Mouse (Mus musculus): ENCODE results near the gene Arpp21. TPM values are rescaled to one million over a fixed set of nuclear protein-coding genes. Genes with fewer than 3 reads are reported as not detected.

The Arpp21 gene
- polyA plus RNA-seq, 1 experiment from 2014 or later, result 3.2 TPM

GRCm38 (mm10) chr9:112174407-112175357 lies 61.1 kb downstream of the Arpp21 start:
- peak overlapping the region; percentile 11; the same call in 1 of the 2 replicates for H3K4me3 ChIP-seq
- H3K9me3 ChIP-seq (replicated peaks), result no peaks in the 10 kb centered on the region
- H3K4me1 ChIP-seq (replicated peaks), result peaks cover 17% of the 10 kb centered on the region
- H3K27me3 ChIP-seq, result no peaks in the 10 kb centered on the region
- ATAC-seq (replicated peaks; ENCODE audit: insufficient number of reproducible peaks, insufficient read depth, low FRiP score, low read depth), result peak; percentile 43; the same call in 1 of the 2 replicates
- H3K4me2 ChIP-seq, result peak overlapping the region; percentile 43
- no peaks in the 10 kb centered on the region for H3K36me3 ChIP-seq
- no peak overlapping the region for H3K27ac ChIP-seq
- 18% methylated on average over 15 of the region's 15 CpGs for WGBS
- H3K9ac ChIP-seq, result no peak overlapping the region

DNA sequence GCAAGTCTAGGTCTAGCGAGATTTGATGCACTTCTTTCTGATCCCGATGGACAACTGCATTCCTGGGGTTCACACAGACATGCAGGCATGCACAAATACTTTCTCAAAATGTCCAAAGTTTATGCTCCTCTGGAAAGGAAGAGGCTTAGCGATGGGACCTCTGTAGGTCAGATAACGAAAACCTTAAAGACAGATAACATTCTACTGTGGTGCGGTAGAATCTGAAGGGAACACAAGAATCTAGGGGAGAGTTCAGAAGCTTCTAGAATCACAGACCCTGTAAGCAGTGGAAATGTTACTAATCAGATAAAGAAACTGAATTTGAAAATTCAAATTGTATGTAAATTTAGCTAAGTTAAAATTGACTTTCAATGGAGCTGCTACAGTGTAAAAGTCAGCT lies 62.0 kb downstream of the Arpp21 start:
- H3K4me2 ChIP-seq, result no peak overlapping the region
- ATAC-seq (replicated peaks; ENCODE audit: insufficient number of reproducible peaks, insufficient read depth, low FRiP score, low read depth), result no peak

GRCm38 (mm10) chr9:112164677-112165076 lies 71.1 kb downstream of the Arpp21 start:
- Histone ChIP-seq H3K9ac (no peak overlapping the region), H3K27me3 (no peaks in the 10 kb centered on the region), H3K4me1 (replicated peaks) (no peaks in the 10 kb centered on the region), H3K36me3 (no peaks in the 10 kb centered on the region), H3K27ac (no peak overlapping the region), H3K4me3 (no peak overlapping the region), H3K4me2 (no peak overlapping the region), H3K9me3 (replicated peaks) (no peaks in the 10 kb centered on the region)
- WGBS, result 78% methylated on average over 4 of the region's 4 CpGs
- ATAC-seq (replicated peaks; ENCODE audit: insufficient number of reproducible peaks, insufficient read depth, low FRiP score, low read depth), result no peak

More for the DNA sequence above, 62.0 kb downstream of the Arpp21 start:
- H3K4me3 ChIP-seq, result no peak overlapping the region
- H3K27me3 ChIP-seq, result no peaks in the 10 kb centered on the region
- H3K9me3 ChIP-seq (replicated peaks), result no peaks in the 10 kb centered on the region
- H3K27ac ChIP-seq, result no peak overlapping the region
- no peaks in the 10 kb centered on the region for H3K36me3 ChIP-seq
- H3K9ac ChIP-seq, result no peak overlapping the region
- WGBS, result 71% methylated on average over 5 of the region's 5 CpGs
- H3K4me1 ChIP-seq (replicated peaks), result peaks cover 12% of the 10 kb centered on the region

GRCm38 (mm10) chr9:112160981-112161380 lies 74.8 kb downstream of the Arpp21 start:
- H3K4me2 ChIP-seq, result no peak overlapping the region
- no peak overlapping the region for H3K4me3 ChIP-seq
- no peaks in the 10 kb centered on the region for H3K4me1 ChIP-seq (replicated peaks)
- H3K9ac ChIP-seq, result no peak overlapping the region
- no peaks in the 10 kb centered on the region for H3K9me3 ChIP-seq (replicated peaks)
- 78% methylated on average over 2 of the region's 2 CpGs for WGBS
- H3K27me3 ChIP-seq, result no peaks in the 10 kb centered on the region
- no peaks in the 10 kb centered on the region for H3K36me3 ChIP-seq
- ATAC-seq (replicated peaks; ENCODE audit: insufficient number of reproducible peaks, insufficient read depth, low FRiP score, low read depth), result no peak
- no peak overlapping the region for H3K27ac ChIP-seq

- Histone ChIP-seq H3K4me2 (no peak overlapping the region), H3K36me3 (no peaks in the 10 kb centered on the region), H3K9ac (no peak overlapping the region), H3K4me3 (no peak overlapping the region), H3K27ac (no peak overlapping the region), H3K27me3 (no peaks in the 10 kb centered on the region), H3K4me1 (replicated peaks) (no peaks in the 10 kb centered on the region), H3K9me3 (replicated peaks) (no peaks in the 10 kb centered on the region)
- ATAC-seq (replicated peaks; ENCODE audit: insufficient number of reproducible peaks, insufficient read depth, low FRiP score, low read depth), result no peak
- 73% methylated on average over 5 of the region's 5 CpGs for WGBS
Measured at GRCm38 (mm10) chr9:112153972-112154371, 81.8 kb downstream of the Arpp21 start.

DNA sequence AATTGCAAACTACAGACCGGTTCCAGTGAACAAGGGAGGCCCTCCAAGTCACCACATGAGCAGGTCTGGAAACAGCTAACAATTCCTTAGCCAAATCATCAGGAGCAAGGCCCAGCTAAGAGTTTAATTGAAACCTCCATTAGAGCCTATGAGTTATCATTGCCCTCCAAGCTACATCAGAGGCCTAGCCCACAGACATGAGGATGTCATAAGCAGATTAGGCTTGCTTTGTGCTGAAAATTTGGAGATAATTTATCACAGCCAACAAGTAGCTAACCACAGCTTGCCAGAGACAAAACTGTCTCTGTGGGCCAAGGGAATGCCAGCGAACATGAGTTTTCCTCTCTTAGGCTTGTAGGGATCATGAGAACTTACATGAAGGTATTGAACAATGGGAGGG lies 83.0 kb downstream of the Arpp21 start:
- Histone ChIP-seq H3K9ac (no peak overlapping the region), H3K4me1 (replicated peaks) (no peaks in the 10 kb centered on the region), H3K4me3 (no peak overlapping the region), H3K4me2 (no peak overlapping the region), H3K27ac (no peak overlapping the region), H3K9me3 (replicated peaks) (no peaks in the 10 kb centered on the region), H3K27me3 (no peaks in the 10 kb centered on the region), H3K36me3 (no peaks in the 10 kb centered on the region)
- WGBS, result 90% methylated on average over 2 of the region's 2 CpGs
- ATAC-seq (replicated peaks; ENCODE audit: insufficient number of reproducible peaks, insufficient read depth, low FRiP score, low read depth), result no peak

DNA sequence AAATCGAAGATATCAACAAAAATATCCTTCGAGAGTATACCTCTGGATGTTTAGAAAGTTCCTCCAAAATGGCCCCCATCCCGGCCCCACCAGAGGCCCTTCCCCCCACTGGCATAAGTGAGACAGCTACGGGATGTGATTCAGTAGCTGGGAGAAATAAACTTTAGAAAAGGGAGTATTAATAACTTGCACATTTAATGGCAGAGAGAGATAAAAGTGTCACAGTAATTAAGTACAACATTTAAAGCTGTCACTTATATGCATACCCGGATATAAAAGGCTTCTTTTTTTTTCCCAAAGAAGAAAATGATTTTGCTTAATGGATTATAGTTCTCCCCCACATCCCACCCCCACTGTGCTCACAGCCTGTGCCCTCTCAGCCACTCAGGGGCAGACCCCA lies 84.6 kb downstream of the Arpp21 start:
- no peak for ATAC-seq (replicated peaks; ENCODE audit: insufficient number of reproducible peaks, insufficient read depth, low FRiP score, low read depth)
- no peaks in the 10 kb centered on the region for H3K36me3 ChIP-seq
- H3K27me3 ChIP-seq, result no peaks in the 10 kb centered on the region
- no peak overlapping the region for H3K27ac ChIP-seq
- H3K4me1 ChIP-seq (replicated peaks), result no peaks in the 10 kb centered on the region
- no peak overlapping the region for H3K9ac ChIP-seq
- no peak overlapping the region for H3K4me3 ChIP-seq
- 77% methylated on average over 5 of the region's 5 CpGs for WGBS
- H3K4me2 ChIP-seq, result no peak overlapping the region
- no peaks in the 10 kb centered on the region for H3K9me3 ChIP-seq (replicated peaks)

DNA sequence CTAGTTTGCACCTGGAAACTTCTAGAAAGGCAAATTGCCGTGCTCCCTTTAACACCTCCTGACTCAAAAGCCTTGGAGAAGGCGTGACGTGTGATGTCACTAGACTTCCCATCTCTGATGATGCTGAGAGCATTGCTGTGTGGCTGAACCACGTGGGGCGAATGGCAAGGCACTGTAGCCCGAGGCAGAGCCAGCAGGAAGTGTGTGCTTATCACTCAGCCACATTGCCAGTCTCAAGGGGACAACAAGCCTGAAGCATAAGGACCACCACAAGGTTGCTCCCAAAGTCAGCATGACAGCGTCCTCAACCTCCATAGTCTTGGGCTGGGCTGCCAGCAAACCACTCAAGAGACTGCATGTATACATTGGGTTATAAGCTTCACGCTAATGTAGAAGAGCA lies 95.1 kb downstream of the Arpp21 start:
- Histone ChIP-seq H3K4me1 (replicated peaks) (no peaks in the 10 kb centered on the region), H3K4me2 (no peak overlapping the region), H3K4me3 (no peak overlapping the region), H3K9me3 (replicated peaks) (no peaks in the 10 kb centered on the region), H3K9ac (no peak overlapping the region), H3K36me3 (no peaks in the 10 kb centered on the region), H3K27ac (no peak overlapping the region), H3K27me3 (no peaks in the 10 kb centered on the region)
- no peak for ATAC-seq (replicated peaks; ENCODE audit: insufficient number of reproducible peaks, insufficient read depth, low FRiP score, low read depth)
- WGBS, result 66% methylated on average over 8 of the region's 8 CpGs

- no peak overlapping the region for H3K4me2 ChIP-seq
- H3K9me3 ChIP-seq (replicated peaks), result no peaks in the 10 kb centered on the region
- no peaks in the 10 kb centered on the region for H3K36me3 ChIP-seq
- no peak overlapping the region for H3K27ac ChIP-seq
- H3K4me1 ChIP-seq (replicated peaks), result no peaks in the 10 kb centered on the region
- no peaks in the 10 kb centered on the region for H3K27me3 ChIP-seq
- H3K9ac ChIP-seq, result no peak overlapping the region
- ATAC-seq (replicated peaks; ENCODE audit: insufficient number of reproducible peaks, insufficient read depth, low FRiP score, low read depth), result no peak
- H3K4me3 ChIP-seq, result no peak overlapping the region
Measured at GRCm38 (mm10) chr9:112137820-112138219, 97.9 kb downstream of the Arpp21 start.

GRCm38 (mm10) chr9:112130812-112131211 lies 104.9 kb downstream of the Arpp21 start:
- WGBS, result 59% methylated on average over 3 of the region's 3 CpGs
- Histone ChIP-seq H3K36me3 (no peaks in the 10 kb centered on the region), H3K27me3 (no peaks in the 10 kb centered on the region), H3K27ac (no peak overlapping the region), H3K4me2 (no peak overlapping the region), H3K4me1 (replicated peaks) (peaks cover 6% of the 10 kb centered on the region), H3K4me3 (no peak overlapping the region), H3K9me3 (replicated peaks) (no peaks in the 10 kb centered on the region), H3K9ac (no peak overlapping the region)
- no peak for ATAC-seq (replicated peaks; ENCODE audit: insufficient number of reproducible peaks, insufficient read depth, low FRiP score, low read depth)

GRCm38 (mm10) chr9:112124667-112125066 lies 111.1 kb downstream of the Arpp21 start:
- H3K9ac ChIP-seq, result no peak overlapping the region
- no peaks in the 10 kb centered on the region for H3K4me1 ChIP-seq (replicated peaks)
- 30% methylated on average over 10 of the region's 10 CpGs for WGBS
- H3K4me3 ChIP-seq, result no peak overlapping the region
- H3K36me3 ChIP-seq, result no peaks in the 10 kb centered on the region
- no peaks in the 10 kb centered on the region for H3K27me3 ChIP-seq
- no peak overlapping the region for H3K27ac ChIP-seq
- no peak overlapping the region for H3K4me2 ChIP-seq
- H3K9me3 ChIP-seq (replicated peaks), result no peaks in the 10 kb centered on the region
- ATAC-seq (replicated peaks; ENCODE audit: insufficient number of reproducible peaks, insufficient read depth, low FRiP score, low read depth), result no peak; the same call in 1 of the 2 replicates

DNA sequence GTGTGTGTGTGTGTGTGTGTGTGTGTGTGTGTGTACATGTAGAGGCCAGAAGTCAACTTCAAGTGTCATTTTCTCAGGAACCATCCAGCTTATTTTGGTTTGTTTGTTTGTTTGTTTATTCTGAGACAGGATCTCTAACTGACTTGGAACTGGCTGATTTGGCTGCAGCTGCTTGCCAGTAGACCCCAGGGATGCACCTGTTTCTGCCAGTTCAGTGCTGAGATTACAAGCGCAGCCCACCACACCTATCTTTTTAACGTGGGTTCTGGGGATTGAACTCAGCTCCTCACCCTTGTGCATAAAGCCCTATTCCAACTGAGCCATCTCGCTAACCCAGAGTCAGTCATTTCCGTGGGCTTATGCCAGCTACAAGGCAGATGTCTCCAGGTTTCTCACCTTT lies 111.6 kb downstream of the Arpp21 start:
- no peak for ATAC-seq (replicated peaks; ENCODE audit: insufficient number of reproducible peaks, insufficient read depth, low FRiP score, low read depth)
- Histone ChIP-seq H3K27ac (no peak overlapping the region), H3K27me3 (no peaks in the 10 kb centered on the region), H3K9ac (no peak overlapping the region), H3K9me3 (replicated peaks) (no peaks in the 10 kb centered on the region), H3K4me1 (replicated peaks) (no peaks in the 10 kb centered on the region), H3K4me2 (no peak overlapping the region), H3K4me3 (no peak overlapping the region), H3K36me3 (no peaks in the 10 kb centered on the region)
- 65% methylated on average over 4 of the region's 4 CpGs for WGBS

Measured in heart, embryonic 15.5 days (tissue).